Mouse (Mus musculus) kidney, embryonic 15.5 days (tissue): ENCODE results near the gene Ccdc80. TPM values are rescaled to one million over a fixed set of nuclear protein-coding genes. Genes with fewer than 3 reads are reported as not detected.

ENCODE experiments used
- ATAC-seq: fragments of 200-750 bp; cut with Nextera tagmentation; replicated peaks from 2 replicates; pipeline ENCODE4 v1.8.0; 2017; ENCODE audit warnings: moderate TSS enrichment; ENCODE audit not compliant: low FRiP score
- H3K27ac ChIP-seq: fragments of 300-500 bp; sonication (generic); 2 replicates; pipeline ENCODE4 v1.5.1; 2015; ENCODE audit warnings: mild to moderate bottlenecking, inconsistent platforms
- H3K27me3 ChIP-seq: fragments of 300-500 bp; sonication (generic); 2 replicates; pipeline ENCODE4 v1.6.1; 2015; ENCODE audit warnings: inconsistent platforms
- H3K36me3 ChIP-seq: fragments of 300-500 bp; sonication (generic); 2 replicates; pipeline ENCODE4 v1.6.1; 2015; ENCODE audit warnings: inconsistent platforms
- H3K4me1 ChIP-seq: fragments of 300-500 bp; sonication (generic); 2 replicates; pipeline ENCODE4 v1.6.1; 2015; ENCODE audit warnings: inconsistent platforms
- H3K4me2 ChIP-seq: fragments of 300-500 bp; sonication (generic); 2 replicates; pipeline ENCODE4 v1.6.1; 2015; ENCODE audit warnings: moderate library complexity, mild to moderate bottlenecking, inconsistent platforms
- H3K4me3 ChIP-seq: fragments of 300-500 bp; sonication (generic); replicated peaks from 2 replicates; pipeline ENCODE4 v1.5.1; 2015; ENCODE audit warnings: mild to moderate bottlenecking, inconsistent platforms
- H3K9ac ChIP-seq: fragments of 300-500 bp; sonication (generic); 2 replicates; pipeline ENCODE4 v1.6.1; 2015; ENCODE audit warnings: mild to moderate bottlenecking, inconsistent platforms
- H3K9me3 ChIP-seq: fragments of 300-500 bp; sonication (generic); replicated peaks from 2 replicates; pipeline ENCODE4 v1.6.1; 2016; ENCODE audit warnings: inconsistent platforms
- WGBS: fragments of 180-500 bp; shearing (Covaris S2); methylation state at CpG from one replicate; pipeline ENCODE4 v1.1.7; 2015; ENCODE audit warnings: mixed read lengths; 5-methylcytosine and 5-hydroxymethylcytosine counted together
- polyA plus RNA-seq: library from polyadenylated mRNA; unstranded; fragments of >200 nt; fragmentation: Nextera tagmentation; extraction: Ambion mirVana; gene quantifications from 2 replicates; pipeline ENCODE4 v1.2.1, GENCODE M21; 2015

The Ccdc80 gene
- 102 and 118 TPM in 2 replicates for polyA plus RNA-seq

GRCm38 (mm10) chr16:45093137-45093731 lies at the start of gene Ccdc80:
Gene Ccdc80 (plus strand): TSS chr16:45093402.
- Histone ChIP-seq H3K4me2 (peak within 1 kb of the TSS; percentile 75), H3K9ac (peak within 1 kb of the TSS; percentile 63), H3K4me1 (peaks cover 45% of the 10 kb centered on the region), H3K27ac (peak within 1 kb of the TSS; percentile 92), H3K4me3 (peak within 1 kb of the TSS; percentile 54), H3K27me3 (no peaks in the 10 kb centered on the region), H3K36me3 (no peaks in the 10 kb centered on the region), H3K9me3 (no peaks in the 10 kb centered on the region)
- peak; percentile 83 for ATAC-seq
- 9% methylated on average over 6 of the region's 6 CpGs for WGBS

- H3K4me3 ChIP-seq, result no peak overlapping the region
Measured at GRCm38 (mm10) chr16:45044844-45045243, 48.4 kb upstream of the Ccdc80 start.

GRCm38 (mm10) chr16:45057222-45057621 lies 36.0 kb upstream of the Ccdc80 start:
- 94% methylated on average over 7 of the region's 7 CpGs for WGBS
- Histone ChIP-seq H3K4me2 (no peak overlapping the region), H3K36me3 (no peaks in the 10 kb centered on the region), H3K9me3 (no peaks in the 10 kb centered on the region), H3K4me1 (no peaks in the 10 kb centered on the region), H3K4me3 (no peak overlapping the region), H3K27ac (no peak overlapping the region), H3K27me3 (no peaks in the 10 kb centered on the region), H3K9ac (no peak overlapping the region)
- ATAC-seq, result no peak

More at GRCm38 (mm10) chr16:45044844-45045243, 48.4 kb upstream of the Ccdc80 start:
- no peaks in the 10 kb centered on the region for H3K36me3 ChIP-seq
- H3K27me3 ChIP-seq, result no peaks in the 10 kb centered on the region
- H3K4me1 ChIP-seq, result no peaks in the 10 kb centered on the region
- no peak overlapping the region for H3K9ac ChIP-seq
- ATAC-seq, result no peak
- WGBS, result 39% methylated on average over 3 of the region's 3 CpGs
- no peak overlapping the region for H3K4me2 ChIP-seq
- no peaks in the 10 kb centered on the region for H3K9me3 ChIP-seq
- H3K27ac ChIP-seq, result no peak overlapping the region

- Histone ChIP-seq H3K9me3 (no peaks in the 10 kb centered on the region), H3K4me1 (no peaks in the 10 kb centered on the region), H3K27ac (no peak overlapping the region), H3K36me3 (no peaks in the 10 kb centered on the region), H3K4me3 (no peak overlapping the region), H3K27me3 (no peaks in the 10 kb centered on the region), H3K4me2 (no peak overlapping the region), H3K9ac (no peak overlapping the region)
- no peak for ATAC-seq
- whole genome bisulfite sequencing, result 59% methylated on average over 4 of the region's 4 CpGs
Measured at GRCm38 (mm10) chr16:45057922-45058321, 35.3 kb upstream of the Ccdc80 start.

GRCm38 (mm10) chr16:45061140-45061539 lies 32.1 kb upstream of the Ccdc80 start:
- WGBS, result 37% methylated on average over 3 of the region's 3 CpGs
- Histone ChIP-seq H3K27me3 (no peaks in the 10 kb centered on the region), H3K4me3 (no peak overlapping the region), H3K4me2 (no peak overlapping the region), H3K9ac (no peak overlapping the region), H3K27ac (no peak overlapping the region), H3K36me3 (no peaks in the 10 kb centered on the region), H3K9me3 (no peaks in the 10 kb centered on the region), H3K4me1 (no peaks in the 10 kb centered on the region)
- no peak for ATAC-seq

GRCm38 (mm10) chr16:45070383-45071083 lies 22.7 kb upstream of the Ccdc80 start:
- Histone ChIP-seq H3K27me3 (no peaks in the 10 kb centered on the region), H3K27ac (no peak overlapping the region), H3K9me3 (no peaks in the 10 kb centered on the region), H3K9ac (no peak overlapping the region), H3K4me3 (no peak overlapping the region), H3K4me1 (no peaks in the 10 kb centered on the region), H3K4me2 (no peak overlapping the region), H3K36me3 (no peaks in the 10 kb centered on the region)
- WGBS, result 87% methylated on average over 8 of the region's 8 CpGs
- ATAC-seq, result no peak

- Histone ChIP-seq H3K27ac (no peak overlapping the region), H3K4me3 (no peak overlapping the region), H3K27me3 (no peaks in the 10 kb centered on the region), H3K4me2 (no peak overlapping the region), H3K36me3 (no peaks in the 10 kb centered on the region), H3K9ac (no peak overlapping the region), H3K4me1 (no peaks in the 10 kb centered on the region), H3K9me3 (no peaks in the 10 kb centered on the region)
- 78% methylated on average over 2 of the region's 2 CpGs for WGBS
- ATAC-seq, result no peak
Measured at GRCm38 (mm10) chr16:45071424-45071823, 21.8 kb upstream of the Ccdc80 start.

- ATAC-seq, result no peak
- Histone ChIP-seq H3K27ac (no peak overlapping the region), H3K9me3 (no peaks in the 10 kb centered on the region), H3K27me3 (no peaks in the 10 kb centered on the region), H3K9ac (no peak overlapping the region), H3K36me3 (no peaks in the 10 kb centered on the region), H3K4me3 (no peak overlapping the region), H3K4me2 (no peak overlapping the region), H3K4me1 (0 out of 2 replicates have a peak, but pooled peaks cover 2% of the 10 kb centered on the region)
- WGBS, result 71% methylated on average over 6 of the region's 6 CpGs
Measured at GRCm38 (mm10) chr16:45077517-45078080, 15.6 kb upstream of the Ccdc80 start.

GRCm38 (mm10) chr16:45079322-45079721 lies 13.9 kb upstream of the Ccdc80 start:
- H3K4me3 ChIP-seq, result no peak overlapping the region
- no peaks in the 10 kb centered on the region for H3K36me3 ChIP-seq
- 41% methylated on average over 2 of the region's 2 CpGs for WGBS
- 0 out of 2 replicates have a peak, but pooled peaks cover 2% of the 10 kb centered on the region for H3K4me1 ChIP-seq
- no peak overlapping the region for H3K27ac ChIP-seq
- 0 out of 2 replicates have a peak, but pooled peaks have one; percentile 18 for ATAC-seq
- H3K27me3 ChIP-seq, result no peaks in the 10 kb centered on the region
- H3K4me2 ChIP-seq, result no peak overlapping the region
- no peaks in the 10 kb centered on the region for H3K9me3 ChIP-seq
- H3K9ac ChIP-seq, result no peak overlapping the region

GRCm38 (mm10) chr16:45088842-45089241 lies 4.4 kb upstream of the Ccdc80 start:
- H3K27me3 ChIP-seq, result no peaks in the 10 kb centered on the region
- H3K4me2 ChIP-seq, result no peak overlapping the region
- 84% methylated on average over 1 of the region's 1 CpGs for WGBS
- H3K9me3 ChIP-seq, result no peaks in the 10 kb centered on the region
- H3K9ac ChIP-seq, result no peak overlapping the region
- H3K4me3 ChIP-seq, result no peak overlapping the region
- no peaks in the 10 kb centered on the region for H3K36me3 ChIP-seq
- peaks cover 9% of the 10 kb centered on the region for H3K4me1 ChIP-seq
- no peak for ATAC-seq
- H3K27ac ChIP-seq, result no peak overlapping the region

- ATAC-seq, result peak; percentile 63
- WGBS, result 8% methylated on average over 10 of the region's 10 CpGs
Measured at GRCm38 (mm10) chr16:45090005-45090404, 3.2 kb upstream of the Ccdc80 start.

GRCm38 (mm10) chr16:45094136-45094756 lies 1.0 kb downstream of the Ccdc80 start:
- ATAC-seq, result 0 out of 2 replicates have a peak, but pooled peaks have one; percentile 17
- 2% methylated on average over 9 of the region's 9 CpGs for WGBS
- H3K9ac ChIP-seq, result peak overlapping the region; percentile 63

More at GRCm38 (mm10) chr16:45090005-45090404, 3.2 kb upstream of the Ccdc80 start:
- Histone ChIP-seq H3K4me2 (0 out of 2 replicates have a peak overlapping the region, but pooled peaks have one; percentile 16), H3K4me3 (no peak overlapping the region), H3K9me3 (no peaks in the 10 kb centered on the region), H3K9ac (no peak overlapping the region), H3K4me1 (peaks cover 18% of the 10 kb centered on the region), H3K36me3 (no peaks in the 10 kb centered on the region), H3K27ac (no peak overlapping the region), H3K27me3 (no peaks in the 10 kb centered on the region)

More at GRCm38 (mm10) chr16:45094136-45094756, 1.0 kb downstream of the Ccdc80 start:
- Histone ChIP-seq H3K4me1 (peaks cover 55% of the 10 kb centered on the region), H3K4me3 (peak overlapping the region; percentile 54), H3K9me3 (no peaks in the 10 kb centered on the region), H3K4me2 (peak overlapping the region; percentile 75), H3K36me3 (no peaks in the 10 kb centered on the region), H3K27me3 (no peaks in the 10 kb centered on the region), H3K27ac (peak overlapping the region; percentile 92)
